Mouse (Mus musculus) liver (tissue): ENCODE measurements around the gene Tut7.

ENCODE experiments used
- DNase-seq: peaks from one replicate; pipeline ENCODE4 v3.0.0-alpha.2; 2020; ENCODE audit warnings: mixed read lengths

Tut7 gene

GRCm38 (mm10) chr13:59762791-59763190 is 60.2 kb downstream of the Tut7 start:
- DNase-seq, result peak; percentile 63

DNA sequence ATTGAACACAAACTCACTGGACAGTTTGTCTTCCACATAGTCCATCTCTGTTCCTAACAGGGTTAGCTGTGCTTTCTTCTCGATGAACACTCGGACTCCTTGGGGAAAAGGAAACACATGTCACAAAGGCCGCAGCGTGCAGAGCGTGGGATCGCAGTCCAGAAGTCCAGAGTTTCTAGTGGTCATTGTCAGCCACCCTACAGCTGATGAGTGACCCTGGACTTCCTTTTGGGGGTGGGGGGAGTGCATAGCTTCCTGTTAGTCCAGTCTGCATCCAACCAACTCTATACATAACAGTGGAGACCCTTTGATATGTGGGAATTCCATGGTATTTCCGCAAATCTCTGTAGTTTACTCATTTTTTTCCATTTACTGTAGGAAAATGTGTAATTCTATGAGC is 66.0 kb downstream of the Tut7 start:
- DNase-seq, result no peak

GRCm38 (mm10) chr13:59750310-59750709 is 72.6 kb downstream of the Tut7 start:
- DNase-seq, result no peak

DNA sequence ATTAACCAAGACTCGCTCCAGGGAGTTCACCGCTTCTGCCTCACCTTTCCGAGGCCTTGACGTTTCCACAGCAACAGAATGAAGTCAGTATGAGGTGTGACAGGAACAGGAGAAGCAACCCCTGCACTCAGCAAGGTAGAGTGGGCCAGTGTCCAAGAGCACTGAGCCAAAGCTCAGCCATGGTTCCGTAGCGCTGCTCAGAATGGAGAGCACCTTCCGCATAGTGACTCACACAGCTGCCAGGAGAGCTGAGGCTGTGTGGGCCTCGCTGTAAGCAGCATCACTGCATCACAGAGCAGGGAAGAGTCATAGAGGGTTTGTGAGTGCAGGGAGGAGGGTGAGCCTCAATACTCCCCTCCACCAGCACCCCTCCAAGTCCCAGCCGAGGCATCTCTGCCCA is 76.2 kb downstream of the Tut7 start, which contains the start of gene 1700014D04Rik:
TSS of gene 1700014D04Rik (minus strand) at position 42 of the 400 bp plus-strand sequence.
- DNase-seq, result no peak

DNA sequence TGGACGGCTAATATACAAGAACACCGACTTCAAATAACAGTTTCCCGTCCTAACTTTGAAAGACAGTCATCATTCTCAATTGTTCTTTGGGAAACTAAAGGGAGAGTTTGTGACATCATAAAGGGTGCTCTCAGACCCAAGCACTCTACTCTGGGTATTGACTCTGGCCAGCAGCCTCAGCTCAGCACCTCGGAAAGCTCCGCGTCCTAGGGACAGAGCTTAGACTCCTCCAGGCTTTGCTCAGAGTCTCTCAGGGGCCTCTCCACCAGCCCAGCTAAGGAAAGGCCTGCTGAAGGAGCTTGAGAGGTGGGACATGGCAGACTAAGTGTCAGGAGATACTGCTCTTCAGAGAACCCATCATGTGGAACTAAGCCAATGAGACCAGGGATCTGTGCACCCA is 76.8 kb downstream of the Tut7 start:
- DNase-seq, result no peak

GRCm38 (mm10) chr13:59745462-59745861 is 77.5 kb downstream of the Tut7 start:
- DNase-seq, result no peak

DNA sequence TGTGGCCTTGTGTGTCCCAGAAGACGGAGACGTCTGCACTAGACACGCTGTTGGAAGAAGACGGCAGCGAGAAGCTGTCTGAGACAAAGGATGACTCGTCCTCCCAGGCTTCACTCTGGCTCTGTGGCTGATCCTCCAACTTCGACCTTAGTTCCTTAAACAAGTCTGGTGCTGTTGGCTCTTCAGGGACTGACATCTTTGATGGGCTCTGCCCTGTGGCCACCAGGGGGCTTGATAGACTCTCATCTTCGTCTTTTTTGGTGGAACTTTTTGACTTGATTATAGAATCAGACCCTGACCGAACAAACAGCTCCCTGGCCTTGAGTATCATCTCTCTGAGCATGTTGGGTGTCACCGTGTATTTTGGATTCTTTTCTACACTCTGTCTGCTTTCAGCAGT is 81.2 kb downstream of the Tut7 start:
- peak; percentile 55 for DNase-seq

DNA sequence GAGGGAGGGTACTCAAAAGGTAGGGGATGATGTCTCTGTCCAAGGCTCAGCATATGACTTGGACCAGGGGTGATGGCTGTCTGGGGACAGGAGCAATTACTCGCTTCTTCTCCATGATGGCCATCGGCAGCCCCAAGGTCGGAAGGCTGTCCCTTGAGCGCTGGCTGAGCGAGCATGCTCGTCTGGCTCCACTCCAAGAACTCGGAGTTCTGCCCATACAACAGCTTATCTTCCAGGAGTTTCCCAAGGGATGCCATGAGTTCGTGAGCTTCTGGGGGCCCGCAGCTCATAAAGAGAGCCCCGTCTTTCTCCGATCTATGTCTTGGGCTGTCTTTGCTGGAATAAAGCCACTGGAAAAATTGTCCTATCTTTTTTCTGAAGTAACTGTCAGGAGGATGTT is 81.9 kb downstream of the Tut7 start:
- no peak for DNase-seq

DNA sequence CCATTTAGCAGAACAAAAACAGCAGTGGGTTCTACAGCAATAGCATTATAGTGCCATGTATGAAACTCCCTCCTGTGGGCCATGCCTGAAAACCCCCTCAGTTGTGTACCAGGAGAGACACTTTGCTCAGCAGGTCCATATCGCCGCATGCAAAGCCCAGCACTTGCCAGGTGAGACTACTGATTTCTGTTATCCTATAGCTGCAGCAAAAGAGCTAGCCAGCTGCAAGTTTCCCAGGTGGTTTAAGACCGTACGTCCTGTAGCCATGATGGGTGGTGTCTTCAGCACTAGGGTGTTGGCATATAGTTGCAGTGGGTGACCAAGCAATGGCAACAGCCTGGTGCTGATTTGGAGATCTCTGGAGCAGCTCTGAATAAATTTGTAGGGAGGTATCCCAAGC is 83.5 kb downstream of the Tut7 start:
- peak; percentile 77 for DNase-seq

GRCm38 (mm10) chr13:59738455-59738854 is 84.5 kb downstream of the Tut7 start:
- DNase-seq, result peak; percentile 82

DNA sequence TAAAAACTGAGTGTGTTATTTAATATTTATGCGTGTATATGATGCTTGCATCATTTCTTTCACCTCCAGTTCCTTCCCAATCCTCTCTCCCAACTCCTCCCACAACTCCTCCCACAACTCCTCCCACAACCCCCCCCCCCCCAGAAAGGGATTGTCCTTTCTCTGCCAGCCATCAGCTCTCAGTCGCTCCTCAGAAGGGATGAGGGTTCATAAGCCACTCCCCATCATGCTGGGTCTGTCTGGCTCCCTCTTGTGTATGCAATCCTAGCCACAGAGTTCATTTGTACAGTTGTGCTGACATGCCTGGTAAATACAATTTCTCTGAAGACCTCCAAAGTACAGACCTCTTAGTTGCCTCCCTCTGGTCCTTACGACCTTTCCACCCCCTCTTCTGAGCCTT is 87.8 kb downstream of the Tut7 start:
- DNase-seq, result peak; percentile 79

DNA sequence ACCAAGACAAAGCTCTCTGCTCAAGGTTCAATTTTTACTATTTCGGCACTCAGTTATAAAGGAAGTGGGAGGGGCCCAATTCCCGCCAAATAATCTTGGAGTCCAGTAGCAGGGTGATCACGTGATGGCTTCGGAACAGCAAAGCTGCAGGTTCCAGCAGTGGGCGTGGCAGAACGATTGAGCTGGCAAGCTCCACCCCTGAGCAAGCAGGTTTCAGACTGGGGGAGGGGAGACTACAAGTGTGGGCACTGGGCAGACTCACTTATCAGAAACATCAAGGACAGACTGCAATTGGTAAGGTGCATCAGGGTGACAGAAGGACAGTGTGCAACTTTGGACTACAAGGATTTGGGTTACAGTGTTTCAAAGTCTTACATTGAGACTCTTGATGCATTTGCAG is 88.6 kb downstream of the Tut7 start:
- peak; percentile 68 for DNase-seq

DNA sequence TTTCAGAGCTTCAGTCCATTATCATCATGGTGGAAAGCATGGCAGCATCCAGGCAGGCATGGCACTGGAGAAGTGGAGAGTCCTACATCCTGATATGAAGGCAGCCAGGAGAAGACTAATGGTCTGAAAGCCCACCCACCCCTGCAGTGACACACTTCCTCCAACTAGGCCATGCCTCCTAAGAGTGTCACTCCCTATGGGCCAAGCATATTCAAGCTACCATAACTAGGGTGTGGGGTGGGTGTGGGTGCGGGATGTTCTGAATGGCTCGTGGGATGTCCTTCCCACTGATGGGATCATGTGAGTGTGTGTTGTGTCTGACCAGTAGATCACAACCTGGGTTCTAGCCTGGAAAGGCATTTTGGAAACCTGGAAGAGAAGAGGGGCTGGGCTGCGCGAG is 89.0 kb downstream of the Tut7 start:
- DNase-seq, result no peak

- peak; percentile 40 for DNase-seq
Observed at GRCm38 (mm10) chr13:59731652-59732051, 91.3 kb downstream of the Tut7 start, which contains the start of gene Spata31d1d. Gene Spata31d1d, minus strand, starts transcription at chr13:59731752.

DNA sequence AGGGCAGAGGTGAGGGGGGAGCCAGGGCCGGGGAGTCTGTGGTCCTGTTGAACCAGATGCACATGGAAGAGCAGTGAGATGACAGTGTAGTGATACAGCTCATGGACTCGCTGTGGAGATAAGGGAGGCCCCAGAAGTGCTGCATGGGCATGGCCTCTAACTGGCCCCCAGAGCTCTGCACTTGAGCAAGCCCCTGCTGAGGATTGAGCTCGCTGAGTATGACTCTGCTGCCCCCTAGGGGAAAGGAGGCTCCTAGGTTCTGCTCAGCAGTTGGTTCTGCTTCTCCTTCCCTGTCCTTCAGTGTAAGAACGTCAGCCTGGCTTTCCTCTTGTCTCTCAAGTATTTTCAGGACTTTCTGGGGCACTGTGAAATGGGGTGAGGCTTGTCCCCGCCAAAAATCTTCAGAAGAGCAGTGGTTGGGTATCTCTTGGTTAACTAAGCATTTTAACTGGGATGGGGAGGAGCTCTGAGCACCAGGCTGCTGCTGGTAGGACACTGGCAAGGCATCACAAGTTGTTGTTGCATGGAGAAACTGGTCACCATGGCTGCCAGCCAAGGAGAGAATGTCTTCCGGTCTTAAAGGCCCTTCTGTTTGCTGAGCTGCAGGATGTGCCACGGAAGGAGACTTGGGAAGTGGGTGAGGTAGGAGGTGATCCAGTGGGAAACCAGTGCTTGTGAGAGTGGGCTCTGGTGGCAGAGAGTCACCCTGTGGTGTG is 94.4 kb downstream of the Tut7 start:
- peak; percentile 87 for DNase-seq

DNA sequence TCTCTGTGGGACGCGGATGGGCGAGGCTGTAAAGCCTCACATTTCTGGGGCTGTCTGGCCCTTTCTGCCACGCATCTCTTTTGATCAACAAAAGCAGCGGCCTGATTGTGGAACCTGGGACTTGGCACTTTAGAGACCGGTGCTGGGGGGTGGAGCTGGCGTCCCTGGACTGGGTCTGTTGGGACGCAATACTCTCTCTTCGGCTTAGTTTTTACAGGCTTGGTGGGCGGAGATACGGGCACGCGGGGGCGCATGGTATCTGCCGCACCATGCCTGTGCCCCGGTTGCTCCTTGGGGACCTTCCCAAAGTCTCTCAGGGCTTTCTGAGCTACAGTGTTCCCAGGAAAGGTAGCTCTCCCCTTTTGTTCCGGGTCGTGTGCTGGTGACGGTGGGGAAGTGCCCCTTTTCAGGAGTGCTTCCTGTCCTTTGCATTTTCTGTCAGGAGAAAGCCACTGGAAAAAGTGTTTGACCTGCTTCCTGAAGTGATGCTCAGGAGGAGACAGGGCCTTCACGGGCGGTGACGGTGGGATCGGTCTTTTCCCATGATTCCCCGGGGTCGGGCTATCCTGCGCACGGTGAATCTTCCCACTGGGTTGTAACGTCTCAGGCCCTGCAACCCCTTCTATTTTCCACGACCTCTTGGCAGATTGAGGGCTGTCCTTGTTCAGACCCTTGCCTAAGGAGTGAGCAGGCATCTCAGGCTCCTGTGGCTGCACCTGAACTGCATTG is 96.6 kb downstream of the Tut7 start:
- DNase-seq, result no peak

GRCm38 (mm10) chr13:59722089-59722488 is 100.9 kb downstream of the Tut7 start:
- DNase-seq, result peak; percentile 42
